Mouse (Mus musculus): ENCODE measurements around the gene Haghl.

GRCm38 (mm10) chr17:25818851-25819780 is 33.6 kb upstream of the Haghl start:
- no peak for TF ChIP-seq CTCF (IDR thresholded peaks at IDR 0.05; ENCODE audit: control insufficient read depth, insufficient read depth, low read length)
- no peak for TF ChIP-seq POLR2A (IDR thresholded peaks at IDR 0.05; ENCODE audit: borderline replicate concordance, control insufficient read depth, low read depth, low read length)

Data from bone marrow, adult 2 months (tissue).